Mouse (Mus musculus): ENCODE results near the gene Steap3. TPM values are rescaled to one million over a fixed set of nuclear protein-coding genes. Genes with fewer than 3 reads are reported as not detected.

The Steap3 gene
- polyA plus RNA-seq, 1 experiment, result 9.4 TPM

- Histone ChIP-seq H3K4me3 (ENCODE audit: low read depth, low read length) (no peak overlapping the region), H3K27ac (ENCODE audit: insufficient read depth, low read length) (no peak overlapping the region), H3K4me1 (ENCODE audit: control insufficient read depth, insufficient read depth, low read length) (no peaks in the 10 kb centered on the region), H3K27me3 (ENCODE audit: control insufficient read depth, insufficient read depth, low read length, poor library complexity, severe bottlenecking) (no peaks in the 10 kb centered on the region), H3K9ac (ENCODE audit: low read depth, poor library complexity, severe bottlenecking) (no peak overlapping the region), H3K36me3 (ENCODE audit: control insufficient read depth, insufficient read depth, low read length, poor library complexity, severe bottlenecking) (no peaks in the 10 kb centered on the region), H3K9me3 (replicated peaks; ENCODE audit: control insufficient read depth, insufficient read depth, low read length, poor library complexity, severe bottlenecking) (no peaks in the 10 kb centered on the region)
- TF ChIP-seq CTCF (IDR thresholded peaks at IDR 0.05; ENCODE audit: low read depth, low read length), result no peak
- no peak for TF ChIP-seq EP300 (IDR thresholded peaks at IDR 0.05; ENCODE audit: insufficient read depth, low read depth, low read length)
- no peak for TF ChIP-seq POLR2A (IDR thresholded peaks at IDR 0.05; ENCODE audit: insufficient read depth, low read length)
These were observed 97.5 kb downstream of the Steap3 start for GRCm38 (mm10) chr1:120174991-120175390.

- Histone ChIP-seq H3K9me3 (replicated peaks; ENCODE audit: control insufficient read depth, insufficient read depth, low read length, poor library complexity, severe bottlenecking) (no peaks in the 10 kb centered on the region), H3K27me3 (ENCODE audit: control insufficient read depth, insufficient read depth, low read length, poor library complexity, severe bottlenecking) (no peaks in the 10 kb centered on the region), H3K36me3 (ENCODE audit: control insufficient read depth, insufficient read depth, low read length, poor library complexity, severe bottlenecking) (no peaks in the 10 kb centered on the region), H3K4me1 (ENCODE audit: control insufficient read depth, insufficient read depth, low read length) (no peaks in the 10 kb centered on the region), H3K4me3 (ENCODE audit: low read depth, low read length) (no peak overlapping the region), H3K9ac (ENCODE audit: low read depth, poor library complexity, severe bottlenecking) (no peak overlapping the region), H3K27ac (ENCODE audit: insufficient read depth, low read length) (no peak overlapping the region)
- TF ChIP-seq POLR2A (IDR thresholded peaks at IDR 0.05; ENCODE audit: insufficient read depth, low read length) (no peak), EP300 (IDR thresholded peaks at IDR 0.05; ENCODE audit: insufficient read depth, low read depth, low read length) (no peak), CTCF (IDR thresholded peaks at IDR 0.05; ENCODE audit: low read depth, low read length) (no peak)
These were observed 100.5 kb downstream of the Steap3 start for GRCm38 (mm10) chr1:120171819-120172521.

- no peaks in the 10 kb centered on the region for H3K27me3 ChIP-seq (ENCODE audit: control insufficient read depth, insufficient read depth, low read length, poor library complexity, severe bottlenecking)
- H3K9ac ChIP-seq (ENCODE audit: low read depth, poor library complexity, severe bottlenecking), result no peak overlapping the region
- no peaks in the 10 kb centered on the region for H3K4me1 ChIP-seq (ENCODE audit: control insufficient read depth, insufficient read depth, low read length)
- H3K4me3 ChIP-seq (ENCODE audit: low read depth, low read length), result no peak overlapping the region
- no peak overlapping the region for H3K27ac ChIP-seq (ENCODE audit: insufficient read depth, low read length)
- H3K9me3 ChIP-seq (replicated peaks; ENCODE audit: control insufficient read depth, insufficient read depth, low read length, poor library complexity, severe bottlenecking), result no peaks in the 10 kb centered on the region
- TF ChIP-seq POLR2A (IDR thresholded peaks at IDR 0.05; ENCODE audit: insufficient read depth, low read length) (no peak), EP300 (IDR thresholded peaks at IDR 0.05; ENCODE audit: insufficient read depth, low read depth, low read length) (no peak), CTCF (IDR thresholded peaks at IDR 0.05; ENCODE audit: low read depth, low read length) (no peak)
- H3K36me3 ChIP-seq (ENCODE audit: control insufficient read depth, insufficient read depth, low read length, poor library complexity, severe bottlenecking), result no peaks in the 10 kb centered on the region
These were observed 102.2 kb downstream of the Steap3 start for GRCm38 (mm10) chr1:120170307-120170706.

GRCm38 (mm10) chr1:120168674-120169073 is 103.8 kb downstream of the Steap3 start:
- Histone ChIP-seq H3K9me3 (replicated peaks; ENCODE audit: control insufficient read depth, insufficient read depth, low read length, poor library complexity, severe bottlenecking) (no peaks in the 10 kb centered on the region), H3K27ac (ENCODE audit: insufficient read depth, low read length) (no peak overlapping the region), H3K4me1 (ENCODE audit: control insufficient read depth, insufficient read depth, low read length) (no peaks in the 10 kb centered on the region), H3K36me3 (ENCODE audit: control insufficient read depth, insufficient read depth, low read length, poor library complexity, severe bottlenecking) (no peaks in the 10 kb centered on the region), H3K9ac (ENCODE audit: low read depth, poor library complexity, severe bottlenecking) (no peak overlapping the region), H3K27me3 (ENCODE audit: control insufficient read depth, insufficient read depth, low read length, poor library complexity, severe bottlenecking) (no peaks in the 10 kb centered on the region), H3K4me3 (ENCODE audit: low read depth, low read length) (no peak overlapping the region)
- TF ChIP-seq CTCF (IDR thresholded peaks at IDR 0.05; ENCODE audit: low read depth, low read length) (no peak), POLR2A (IDR thresholded peaks at IDR 0.05; ENCODE audit: insufficient read depth, low read length) (no peak), EP300 (IDR thresholded peaks at IDR 0.05; ENCODE audit: insufficient read depth, low read depth, low read length) (no peak)

- no peaks in the 10 kb centered on the region for H3K4me1 ChIP-seq (ENCODE audit: control insufficient read depth, insufficient read depth, low read length)
- H3K36me3 ChIP-seq (ENCODE audit: control insufficient read depth, insufficient read depth, low read length, poor library complexity, severe bottlenecking), result no peaks in the 10 kb centered on the region
- no peak overlapping the region for H3K27ac ChIP-seq (ENCODE audit: insufficient read depth, low read length)
- no peaks in the 10 kb centered on the region for H3K9me3 ChIP-seq (replicated peaks; ENCODE audit: control insufficient read depth, insufficient read depth, low read length, poor library complexity, severe bottlenecking)
- no peak overlapping the region for H3K9ac ChIP-seq (ENCODE audit: low read depth, poor library complexity, severe bottlenecking)
- TF ChIP-seq CTCF (IDR thresholded peaks at IDR 0.05; ENCODE audit: low read depth, low read length) (no peak), POLR2A (IDR thresholded peaks at IDR 0.05; ENCODE audit: insufficient read depth, low read length) (no peak), EP300 (IDR thresholded peaks at IDR 0.05; ENCODE audit: insufficient read depth, low read depth, low read length) (no peak)
- no peak overlapping the region for H3K4me3 ChIP-seq (ENCODE audit: low read depth, low read length)
- no peaks in the 10 kb centered on the region for H3K27me3 ChIP-seq (ENCODE audit: control insufficient read depth, insufficient read depth, low read length, poor library complexity, severe bottlenecking)
These were observed 104.5 kb downstream of the Steap3 start for GRCm38 (mm10) chr1:120168016-120168415.

GRCm38 (mm10) chr1:120162616-120163015 is 109.9 kb downstream of the Steap3 start:
- H3K27me3 ChIP-seq (ENCODE audit: control insufficient read depth, insufficient read depth, low read length, poor library complexity, severe bottlenecking), result no peaks in the 10 kb centered on the region
- TF ChIP-seq POLR2A (IDR thresholded peaks at IDR 0.05; ENCODE audit: insufficient read depth, low read length), result no peak
- no peak for TF ChIP-seq CTCF (IDR thresholded peaks at IDR 0.05; ENCODE audit: low read depth, low read length)
- TF ChIP-seq EP300 (IDR thresholded peaks at IDR 0.05; ENCODE audit: insufficient read depth, low read depth, low read length), result no peak

More at GRCm38 (mm10) chr1:120162616-120163015, 109.9 kb downstream of the Steap3 start:
- Histone ChIP-seq H3K4me3 (ENCODE audit: low read depth, low read length) (no peak overlapping the region), H3K27ac (ENCODE audit: insufficient read depth, low read length) (no peak overlapping the region), H3K9me3 (replicated peaks; ENCODE audit: control insufficient read depth, insufficient read depth, low read length, poor library complexity, severe bottlenecking) (no peaks in the 10 kb centered on the region), H3K36me3 (ENCODE audit: control insufficient read depth, insufficient read depth, low read length, poor library complexity, severe bottlenecking) (no peaks in the 10 kb centered on the region), H3K9ac (ENCODE audit: low read depth, poor library complexity, severe bottlenecking) (no peak overlapping the region), H3K4me1 (ENCODE audit: control insufficient read depth, insufficient read depth, low read length) (no peaks in the 10 kb centered on the region)
